Mouse (Mus musculus): ENCODE measurements around the gene Sept14. TPM values are rescaled to one million over a fixed set of nuclear protein-coding genes. Genes with fewer than 3 reads are reported as not detected.

Sept14 gene
- polyA plus RNA-seq, 1 experiment, result not detected

- H3K27me3 ChIP-seq (ENCODE audit: control insufficient read depth, insufficient read depth, low read length, poor library complexity, severe bottlenecking), result no peaks in the 10 kb centered on the region
- no peak overlapping the region for H3K9ac ChIP-seq (ENCODE audit: low read depth, poor library complexity, severe bottlenecking)
- H3K4me1 ChIP-seq (ENCODE audit: control insufficient read depth, insufficient read depth, low read length), result no peaks in the 10 kb centered on the region
- no peaks in the 10 kb centered on the region for H3K9me3 ChIP-seq (replicated peaks; ENCODE audit: control insufficient read depth, insufficient read depth, low read length, poor library complexity, severe bottlenecking)
- H3K27ac ChIP-seq (ENCODE audit: insufficient read depth, low read length), result no peak overlapping the region
- H3K4me3 ChIP-seq (ENCODE audit: low read depth, low read length), result no peak overlapping the region
- no peaks in the 10 kb centered on the region for H3K36me3 ChIP-seq (ENCODE audit: control insufficient read depth, insufficient read depth, low read length, poor library complexity, severe bottlenecking)
- TF ChIP-seq POLR2A (IDR thresholded peaks at IDR 0.05; ENCODE audit: insufficient read depth, low read length) (no peak), EP300 (IDR thresholded peaks at IDR 0.05; ENCODE audit: insufficient read depth, low read depth, low read length) (no peak), CTCF (IDR thresholded peaks at IDR 0.05; ENCODE audit: low read depth, low read length) (no peak)
These were observed 40.5 kb downstream of the Sept14 start for GRCm38 (mm10) chr5:129667851-129668250.

- no peaks in the 10 kb centered on the region for H3K27me3 ChIP-seq (ENCODE audit: control insufficient read depth, insufficient read depth, low read length, poor library complexity, severe bottlenecking)
- TF ChIP-seq CTCF (IDR thresholded peaks at IDR 0.05; ENCODE audit: low read depth, low read length) (no peak), POLR2A (IDR thresholded peaks at IDR 0.05; ENCODE audit: insufficient read depth, low read length) (no peak), EP300 (IDR thresholded peaks at IDR 0.05; ENCODE audit: insufficient read depth, low read depth, low read length) (no peak)
- H3K9me3 ChIP-seq (replicated peaks; ENCODE audit: control insufficient read depth, insufficient read depth, low read length, poor library complexity, severe bottlenecking), result no peaks in the 10 kb centered on the region
- H3K27ac ChIP-seq (ENCODE audit: insufficient read depth, low read length), result no peak overlapping the region
- no peak overlapping the region for H3K4me3 ChIP-seq (ENCODE audit: low read depth, low read length)
- no peak overlapping the region for H3K9ac ChIP-seq (ENCODE audit: low read depth, poor library complexity, severe bottlenecking)
- H3K4me1 ChIP-seq (ENCODE audit: control insufficient read depth, insufficient read depth, low read length), result no peaks in the 10 kb centered on the region
- no peaks in the 10 kb centered on the region for H3K36me3 ChIP-seq (ENCODE audit: control insufficient read depth, insufficient read depth, low read length, poor library complexity, severe bottlenecking)
These were observed 41.9 kb downstream of the Sept14 start for GRCm38 (mm10) chr5:129666271-129666909.

- no peak for TF ChIP-seq CTCF (IDR thresholded peaks at IDR 0.05; ENCODE audit: low read depth, low read length)
- TF ChIP-seq POLR2A (IDR thresholded peaks at IDR 0.05; ENCODE audit: insufficient read depth, low read length), result no peak
- Histone ChIP-seq H3K36me3 (ENCODE audit: control insufficient read depth, insufficient read depth, low read length, poor library complexity, severe bottlenecking) (peaks cover 11% of the 10 kb centered on the region), H3K9ac (ENCODE audit: low read depth, poor library complexity, severe bottlenecking) (no peak overlapping the region), H3K27ac (ENCODE audit: insufficient read depth, low read length) (no peak overlapping the region), H3K4me3 (ENCODE audit: low read depth, low read length) (no peak overlapping the region), H3K9me3 (replicated peaks; ENCODE audit: control insufficient read depth, insufficient read depth, low read length, poor library complexity, severe bottlenecking) (peaks cover 18% of the 10 kb centered on the region), H3K4me1 (ENCODE audit: control insufficient read depth, insufficient read depth, low read length) (no peaks in the 10 kb centered on the region), H3K27me3 (ENCODE audit: control insufficient read depth, insufficient read depth, low read length, poor library complexity, severe bottlenecking) (no peaks in the 10 kb centered on the region)
These were observed 44.2 kb downstream of the Sept14 start for GRCm38 (mm10) chr5:129664090-129664489.

GRCm38 (mm10) chr5:129657931-129658330 is 50.4 kb downstream of the Sept14 start:
- no peak for TF ChIP-seq POLR2A (IDR thresholded peaks at IDR 0.05; ENCODE audit: insufficient read depth, low read length)
- no peak for TF ChIP-seq CTCF (IDR thresholded peaks at IDR 0.05; ENCODE audit: low read depth, low read length)
- no peak for TF ChIP-seq EP300 (IDR thresholded peaks at IDR 0.05; ENCODE audit: insufficient read depth, low read depth, low read length)
- Histone ChIP-seq H3K4me1 (ENCODE audit: control insufficient read depth, insufficient read depth, low read length) (no peaks in the 10 kb centered on the region), H3K9me3 (replicated peaks; ENCODE audit: control insufficient read depth, insufficient read depth, low read length, poor library complexity, severe bottlenecking) (peaks cover 64% of the 10 kb centered on the region), H3K9ac (ENCODE audit: low read depth, poor library complexity, severe bottlenecking) (no peak overlapping the region), H3K27ac (ENCODE audit: insufficient read depth, low read length) (no peak overlapping the region), H3K36me3 (ENCODE audit: control insufficient read depth, insufficient read depth, low read length, poor library complexity, severe bottlenecking) (peaks cover 30% of the 10 kb centered on the region), H3K4me3 (ENCODE audit: low read depth, low read length) (no peak overlapping the region), H3K27me3 (ENCODE audit: control insufficient read depth, insufficient read depth, low read length, poor library complexity, severe bottlenecking) (no peaks in the 10 kb centered on the region)

- peaks cover 30% of the 10 kb centered on the region for H3K36me3 ChIP-seq (ENCODE audit: control insufficient read depth, insufficient read depth, low read length, poor library complexity, severe bottlenecking)
- no peaks in the 10 kb centered on the region for H3K4me1 ChIP-seq (ENCODE audit: control insufficient read depth, insufficient read depth, low read length)
- no peak for TF ChIP-seq EP300 (IDR thresholded peaks at IDR 0.05; ENCODE audit: insufficient read depth, low read depth, low read length)
- no peak for TF ChIP-seq POLR2A (IDR thresholded peaks at IDR 0.05; ENCODE audit: insufficient read depth, low read length)
- no peak for TF ChIP-seq CTCF (IDR thresholded peaks at IDR 0.05; ENCODE audit: low read depth, low read length)
- H3K27ac ChIP-seq (ENCODE audit: insufficient read depth, low read length), result no peak overlapping the region
- H3K9ac ChIP-seq (ENCODE audit: low read depth, poor library complexity, severe bottlenecking), result no peak overlapping the region
- H3K9me3 ChIP-seq (replicated peaks; ENCODE audit: control insufficient read depth, insufficient read depth, low read length, poor library complexity, severe bottlenecking), result peaks cover 64% of the 10 kb centered on the region
- H3K4me3 ChIP-seq (ENCODE audit: low read depth, low read length), result no peak overlapping the region
- no peaks in the 10 kb centered on the region for H3K27me3 ChIP-seq (ENCODE audit: control insufficient read depth, insufficient read depth, low read length, poor library complexity, severe bottlenecking)
These were observed 51.3 kb downstream of the Sept14 start for GRCm38 (mm10) chr5:129657016-129657415.

- H3K9me3 ChIP-seq (replicated peaks; ENCODE audit: control insufficient read depth, insufficient read depth, low read length, poor library complexity, severe bottlenecking), result peaks cover 20% of the 10 kb centered on the region
- H3K4me3 ChIP-seq (ENCODE audit: low read depth, low read length), result no peak overlapping the region
- H3K9ac ChIP-seq (ENCODE audit: low read depth, poor library complexity, severe bottlenecking), result no peak overlapping the region
- TF ChIP-seq EP300 (IDR thresholded peaks at IDR 0.05; ENCODE audit: insufficient read depth, low read depth, low read length) (no peak), POLR2A (IDR thresholded peaks at IDR 0.05; ENCODE audit: insufficient read depth, low read length) (no peak)
- H3K27ac ChIP-seq (ENCODE audit: insufficient read depth, low read length), result no peak overlapping the region
- H3K36me3 ChIP-seq (ENCODE audit: control insufficient read depth, insufficient read depth, low read length, poor library complexity, severe bottlenecking), result no peaks in the 10 kb centered on the region
- H3K27me3 ChIP-seq (ENCODE audit: control insufficient read depth, insufficient read depth, low read length, poor library complexity, severe bottlenecking), result no peaks in the 10 kb centered on the region
- H3K4me1 ChIP-seq (ENCODE audit: control insufficient read depth, insufficient read depth, low read length), result no peaks in the 10 kb centered on the region
These were observed 57.5 kb downstream of the Sept14 start for GRCm38 (mm10) chr5:129650858-129651257.

Other genes starting within 250 kb of the Sept14 start
- gene Sfswap, start 207.3 kb downstream of the Sept14 start, polyA plus RNA-seq (2011; ENCODE audit: insufficient read depth, insufficient read length, low read depth, missing spikeins), result 67.0 and 72.7 TPM in 2 replicates
- gene Mmp17, start 124.3 kb downstream of the Sept14 start, polyA plus RNA-seq (2011; ENCODE audit: insufficient read depth, insufficient read length, low read depth, missing spikeins), result 5.9 and 6.9 TPM in 2 replicates
- gene Zfp11, start 38.4 kb downstream of the Sept14 start, polyA plus RNA-seq (2011; ENCODE audit: insufficient read depth, insufficient read length, low read depth, missing spikeins), result 4.1 TPM in 2 replicates
- 76.4 and 94.7 TPM in 2 replicates for gene Mrps17, start 7.0 kb upstream of the Sept14 start, polyA plus RNA-seq (2011; ENCODE audit: insufficient read depth, insufficient read length, low read depth, missing spikeins)
- 34.9 and 38.0 TPM in 2 replicates for gene Nipsnap2, start 16.6 kb upstream of the Sept14 start, polyA plus RNA-seq (2011; ENCODE audit: insufficient read depth, insufficient read length, low read depth, missing spikeins)
- 28.7 and 31.4 TPM in 2 replicates for gene Psph, start 78.9 kb upstream of the Sept14 start, polyA plus RNA-seq (2011; ENCODE audit: insufficient read depth, insufficient read length, low read depth, missing spikeins)
- 58.6 and 61.0 TPM in 2 replicates for gene Sumf2, start 138.5 kb upstream of the Sept14 start, polyA plus RNA-seq (2011; ENCODE audit: insufficient read depth, insufficient read length, low read depth, missing spikeins)
- gene Chchd2, start 179.0 kb upstream of the Sept14 start, polyA plus RNA-seq (2011; ENCODE audit: insufficient read depth, insufficient read length, low read depth, missing spikeins), result 337 and 340 TPM in 2 replicates
- 12.9 and 13.1 TPM in 2 replicates for gene Zbed5, start 187.2 kb upstream of the Sept14 start, polyA plus RNA-seq (2011; ENCODE audit: insufficient read depth, insufficient read length, low read depth, missing spikeins)
- 5.4 and 6.1 TPM in 2 replicates for gene Phkg1, start 190.0 kb upstream of the Sept14 start, polyA plus RNA-seq (2011; ENCODE audit: insufficient read depth, insufficient read length, low read depth, missing spikeins)
- 1.3 and 4.3 TPM in 2 replicates for gene Nupr1l, start 200.0 kb upstream of the Sept14 start, polyA plus RNA-seq (2011; ENCODE audit: insufficient read depth, insufficient read length, low read depth, missing spikeins)
- gene Vkorc1l1, start 233.5 kb upstream of the Sept14 start, polyA plus RNA-seq (2011; ENCODE audit: insufficient read depth, insufficient read length, low read depth, missing spikeins), result 72.6 and 73.3 TPM in 2 replicates